Mouse (Mus musculus) intestine, embryonic 14.5 days (tissue): ENCODE data around the gene Crabp2. TPM values are rescaled to one million over a fixed set of nuclear protein-coding genes. Genes with fewer than 3 reads are reported as not detected.

Experiments
- ATAC-seq: fragments of 200-750 bp; cut with Nextera tagmentation; replicated peaks from 2 replicates; pipeline ENCODE4 v1.8.0; 2017; ENCODE audit warnings: low read depth, moderate number of reproducible peaks, moderate TSS enrichment, moderate library complexity; ENCODE audit not compliant: low FRiP score, low TSS enrichment
- DNase-seq: peaks from one replicate; pipeline ENCODE4 v3.0.0-alpha.2; 2018; ENCODE audit warnings: low spot score
- H3K27ac ChIP-seq: fragments of 300-500 bp; sonication (generic); 2 replicates; pipeline ENCODE4 v1.5.1; 2014; ENCODE audit warnings: low read depth, mild to moderate bottlenecking, control low read depth
- H3K27me3 ChIP-seq: fragments of 300-500 bp; sonication (generic); replicated peaks from 2 replicates; pipeline ENCODE4 v1.6.1; 2014; ENCODE audit warnings: low read length, control low read depth; ENCODE audit not compliant: control insufficient read depth, insufficient read depth
- H3K36me3 ChIP-seq: fragments of 300-500 bp; sonication (generic); 2 replicates; pipeline ENCODE4 v1.6.1; 2014; ENCODE audit warnings: low read length, control low read depth; ENCODE audit not compliant: control insufficient read depth, insufficient read depth
- H3K4me1 ChIP-seq: fragments of 300-500 bp; sonication (generic); replicated peaks from 2 replicates; pipeline ENCODE4 v1.6.1; 2014; ENCODE audit warnings: low read length, control low read depth, mixed read lengths; ENCODE audit not compliant: control insufficient read depth, insufficient read depth
- H3K4me2 ChIP-seq: fragments of 300-500 bp; sonication (generic); 2 replicates; pipeline ENCODE4 v1.6.1; 2014; ENCODE audit warnings: low read length
- H3K4me3 ChIP-seq: fragments of 300-500 bp; sonication (generic); 2 replicates; pipeline ENCODE4 v1.5.1; 2014; ENCODE audit warnings: low read depth, low read length, control low read depth, mixed read lengths
- H3K9ac ChIP-seq: fragments of 300-500 bp; sonication (generic); 2 replicates; pipeline ENCODE4 v1.6.1; 2014; ENCODE audit warnings: mild to moderate bottlenecking, low read length
- H3K9me3 ChIP-seq: fragments of 300-500 bp; sonication (generic); 2 replicates; pipeline ENCODE4 v1.6.1; 2016; ENCODE audit warnings: low read length, control low read depth; ENCODE audit not compliant: control insufficient read depth
- WGBS: fragments of 180-500 bp; shearing (Covaris S2); extraction: QIAGEN DNeasy Blood & Tissue Kit; methylation state at CpG from one replicate; pipeline ENCODE4 v1.1.7; 2014; 5-methylcytosine and 5-hydroxymethylcytosine counted together
- polyA plus RNA-seq: library from polyadenylated mRNA; unstranded; fragments of >200 nt; fragmentation: Nextera tagmentation; extraction: Ambion mirVana; gene quantifications from 2 replicates; pipeline ENCODE4 v1.2.1, GENCODE M21; 2014

The Crabp2 gene
- polyA plus RNA-seq, 1 experiment from 2014 or later = 9.7 TPM

DNA sequence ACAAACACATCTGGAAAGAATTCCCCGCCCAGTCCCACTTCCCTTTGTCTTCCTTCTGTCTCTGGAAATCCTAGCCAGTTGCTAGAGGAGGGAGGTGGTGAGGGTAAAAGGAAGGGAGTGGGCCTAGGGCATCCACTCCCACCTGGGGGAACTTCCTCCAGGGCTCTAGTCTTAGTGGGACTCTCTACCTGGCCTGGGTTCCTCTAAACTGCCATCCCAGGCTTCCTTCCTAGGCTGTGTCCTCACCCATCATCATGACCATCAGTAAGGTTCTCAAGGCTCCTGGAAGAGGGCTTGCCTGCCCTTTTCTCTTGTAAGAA lies 2.0 kb upstream of the Crabp2 start:
- H3K36me3 ChIP-seq = peaks cover 12% of the 10 kb centered on the region
- H3K9ac ChIP-seq = no peak overlapping the region
- no peak overlapping the region for H3K27ac ChIP-seq
- no peak overlapping the region for H3K4me3 ChIP-seq
- WGBS = 47% methylated on average over 1 of the region's 1 CpGs
- DNase-seq = no peak
- no peaks in the 10 kb centered on the region for H3K9me3 ChIP-seq
- no peak for ATAC-seq
- no peak overlapping the region for H3K4me2 ChIP-seq
- H3K4me1 ChIP-seq = peaks cover 37% of the 10 kb centered on the region
- H3K27me3 ChIP-seq = peaks cover 27% of the 10 kb centered on the region

DNA sequence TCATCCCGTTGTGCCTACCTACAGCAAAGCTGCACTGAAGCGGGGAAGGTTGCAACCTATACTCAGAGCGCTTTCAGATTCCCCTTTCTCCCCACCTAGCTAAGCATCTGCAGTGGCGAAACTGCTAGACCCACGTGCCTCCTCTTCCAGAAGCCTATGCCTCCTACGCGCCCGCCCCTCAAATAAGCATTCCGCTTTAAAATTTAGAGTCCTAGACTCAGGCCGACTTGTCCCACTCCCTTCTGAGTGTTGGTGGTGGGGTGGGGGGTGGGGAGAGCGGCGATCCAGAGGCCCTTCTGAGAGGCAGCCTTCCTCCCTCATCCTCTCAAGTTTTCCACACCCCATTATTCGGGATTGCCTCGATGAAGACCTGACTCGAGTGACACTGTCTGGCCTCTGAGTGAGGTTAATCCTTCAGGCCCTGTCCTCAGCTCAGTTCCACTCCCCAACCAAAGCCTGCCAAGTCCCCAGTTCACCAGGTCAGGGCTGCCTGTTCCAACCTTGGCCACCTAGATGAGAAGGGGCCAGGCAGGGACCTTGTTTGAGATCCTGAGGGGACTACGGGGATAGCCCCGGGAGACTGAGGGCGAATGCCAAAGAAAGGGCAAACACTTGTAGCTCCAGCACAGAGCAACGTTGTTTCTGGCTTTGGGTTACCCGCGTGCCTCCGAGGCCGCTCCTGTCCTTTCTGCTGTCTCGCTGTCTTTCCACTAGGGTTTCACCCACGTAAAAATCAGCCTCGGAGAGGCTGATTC lies 1.2 kb upstream of the Crabp2 start:
- H3K4me2 ChIP-seq = peak overlapping the region; percentile 63
- DNase-seq = peak; percentile 77
- peaks cover 41% of the 10 kb centered on the region for H3K4me1 ChIP-seq
- H3K9me3 ChIP-seq = no peaks in the 10 kb centered on the region
- peaks cover 5% of the 10 kb centered on the region for H3K36me3 ChIP-seq
- H3K27me3 ChIP-seq = peaks cover 27% of the 10 kb centered on the region
- no peak overlapping the region for H3K27ac ChIP-seq
- peak overlapping the region; percentile 36; the same call in 1 of the 2 replicates for H3K9ac ChIP-seq
- WGBS = 5% methylated on average over 26 of the region's 26 CpGs
- peak; percentile 9; the same call in 1 of the 2 replicates for ATAC-seq
- peak overlapping the region; percentile 20 for H3K4me3 ChIP-seq

GRCm38 (mm10) chr3:87947811-87948199 lies 661 bp upstream of the Crabp2 start:
- Histone ChIP-seq H3K4me3 (peak overlapping the region; percentile 20), H3K4me1 (peaks cover 46% of the 10 kb centered on the region), H3K27ac (no peak overlapping the region), H3K27me3 (peaks cover 27% of the 10 kb centered on the region), H3K4me2 (peak overlapping the region; percentile 63), H3K9me3 (no peaks in the 10 kb centered on the region), H3K36me3 (no peaks in the 10 kb centered on the region), H3K9ac (peak overlapping the region; percentile 36; the same call in 1 of the 2 replicates)
- 1% methylated on average over 16 of the region's 17 CpGs for WGBS
- DNase-seq (peak; percentile 66), ATAC-seq (no peak)

GRCm38 (mm10) chr3:87949266-87949954 lies 944 bp downstream of the Crabp2 start:
- no peaks in the 10 kb centered on the region for H3K9me3 ChIP-seq
- WGBS = 21% methylated on average over 16 of the region's 16 CpGs
- H3K4me3 ChIP-seq = peak overlapping the region; percentile 10; the same call in 1 of the 2 replicates
- no peak for DNase-seq
- peak overlapping the region; percentile 63 for H3K4me2 ChIP-seq
- peaks cover 27% of the 10 kb centered on the region for H3K27me3 ChIP-seq
- no peak overlapping the region for H3K9ac ChIP-seq
- peaks cover 50% of the 10 kb centered on the region for H3K4me1 ChIP-seq
- H3K36me3 ChIP-seq = no peaks in the 10 kb centered on the region
- ATAC-seq = no peak
- H3K27ac ChIP-seq = no peak overlapping the region

DNA sequence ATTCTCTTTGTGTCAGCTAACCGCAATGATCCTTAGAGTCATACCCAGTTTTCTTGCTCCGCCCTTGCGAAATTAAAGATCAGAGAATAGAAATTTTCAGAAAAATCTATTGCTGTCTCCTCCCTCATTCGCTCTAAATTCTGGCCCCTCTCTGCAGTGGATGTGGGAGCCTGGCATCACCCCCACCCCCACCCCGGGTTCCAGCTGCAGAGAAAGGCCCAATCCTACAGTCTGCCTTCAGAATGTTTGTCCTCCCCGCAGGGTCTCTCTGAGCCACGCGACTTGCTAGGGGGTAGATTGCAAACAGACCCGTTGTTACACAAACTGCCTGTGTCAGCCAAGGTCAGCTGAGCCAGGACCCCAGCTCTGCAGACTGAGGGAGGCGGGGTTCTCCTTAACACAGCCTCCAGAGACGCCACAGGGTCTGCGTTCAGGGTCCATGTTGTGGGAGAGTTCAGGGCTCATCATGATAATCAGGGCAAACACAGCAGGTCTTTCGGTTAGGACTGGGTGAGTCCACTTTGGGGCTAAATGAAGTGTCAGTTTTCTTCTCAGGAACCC lies 1.6 kb downstream of the Crabp2 start:
- 17% methylated on average over 13 of the region's 13 CpGs for WGBS

GRCm38 (mm10) chr3:87951946-87952345 lies 3.5 kb downstream of the Crabp2 start:
- Histone ChIP-seq H3K4me3 (peak overlapping the region; percentile 32), H3K9me3 (no peaks in the 10 kb centered on the region), H3K4me1 (peaks cover 42% of the 10 kb centered on the region), H3K36me3 (no peaks in the 10 kb centered on the region), H3K27me3 (peaks cover 27% of the 10 kb centered on the region), H3K27ac (peak overlapping the region; percentile 54; the same call in 1 of the 2 replicates), H3K9ac (peak overlapping the region; percentile 38), H3K4me2 (peak overlapping the region; percentile 54)
- DNase-seq (no peak), ATAC-seq (no peak)
- WGBS = 21% methylated on average over 12 of the region's 12 CpGs

More for the DNA sequence above, 1.6 kb downstream of the Crabp2 start:
- ATAC-seq (no peak), DNase-seq (no peak)
- no peaks in the 10 kb centered on the region for H3K9me3 ChIP-seq
- H3K9ac ChIP-seq = no peak overlapping the region
- peaks cover 27% of the 10 kb centered on the region for H3K27me3 ChIP-seq
- H3K4me1 ChIP-seq = peaks cover 50% of the 10 kb centered on the region
- H3K4me3 ChIP-seq = 0 out of 2 replicates have a peak overlapping the region, but pooled peaks have one; percentile 10
- no peaks in the 10 kb centered on the region for H3K36me3 ChIP-seq
- peak overlapping the region; percentile 63 for H3K4me2 ChIP-seq
- no peak overlapping the region for H3K27ac ChIP-seq

GRCm38 (mm10) chr3:87952440-87952839 lies 4.0 kb downstream of the Crabp2 start:
- 11% methylated on average over 5 of the region's 5 CpGs for WGBS

DNA sequence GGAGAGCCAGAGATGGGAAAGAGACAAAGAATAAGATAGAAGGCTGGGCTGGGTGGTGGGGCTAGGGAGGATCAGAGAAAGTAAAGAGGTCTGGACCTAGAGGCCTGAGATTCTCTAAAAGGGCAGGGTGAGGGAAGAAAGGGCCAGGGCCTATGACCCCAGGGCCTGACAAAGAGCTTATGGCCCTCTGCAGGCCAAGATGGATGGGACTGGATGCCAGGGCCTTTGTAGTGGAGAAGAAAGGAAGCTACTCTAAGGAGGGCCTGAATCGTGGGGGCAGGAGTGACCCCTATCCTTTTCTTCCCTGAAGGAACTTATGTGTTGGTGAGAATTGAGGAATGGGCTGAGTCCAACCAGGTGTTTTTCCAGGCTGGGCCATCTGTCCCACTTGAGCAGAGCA lies 9.6 kb downstream of the Crabp2 start:
- ATAC-seq (no peak), DNase-seq (no peak)
- Histone ChIP-seq H3K4me1 (peaks cover 11% of the 10 kb centered on the region), H3K4me2 (no peak overlapping the region), H3K27me3 (no peaks in the 10 kb centered on the region), H3K4me3 (no peak overlapping the region), H3K27ac (no peak overlapping the region), H3K9ac (no peak overlapping the region), H3K9me3 (no peaks in the 10 kb centered on the region), H3K36me3 (no peaks in the 10 kb centered on the region)
- 23% methylated on average over 1 of the region's 1 CpGs for WGBS

More at GRCm38 (mm10) chr3:87952440-87952839, 4.0 kb downstream of the Crabp2 start:
- DNase-seq = peak; percentile 67
- peaks cover 27% of the 10 kb centered on the region for H3K27me3 ChIP-seq
- H3K27ac ChIP-seq = peak overlapping the region; percentile 54
- H3K36me3 ChIP-seq = no peaks in the 10 kb centered on the region
- peak; percentile 37; the same call in 1 of the 2 replicates for ATAC-seq
- H3K9ac ChIP-seq = peak overlapping the region; percentile 38
- H3K9me3 ChIP-seq = no peaks in the 10 kb centered on the region
- H3K4me3 ChIP-seq = peak overlapping the region; percentile 32
- peaks cover 37% of the 10 kb centered on the region for H3K4me1 ChIP-seq
- H3K4me2 ChIP-seq = peak overlapping the region; percentile 54
